Mouse (Mus musculus) B cell, adult 2 months (primary cell): ENCODE results near the gene Coq2.
A peak's percentile ranks its signal among the peaks of the same experiment; 100 is the strongest.

Experiments used
- DNase-seq, 2 experiments: peaks; one replicate each; pipeline ENCODE4 v3.0.0; 2022

The Coq2 gene

GRCm38 (mm10) chr5:100658460-100658859, 16.5 kb downstream of the Coq2 start:
- DNase-seq: no peak

GRCm38 (mm10) chr5:100656352-100656751, 18.6 kb downstream of the Coq2 start:
- DNase-seq: peak in 1 of 2 experiments; percentile 51

GRCm38 (mm10) chr5:100652327-100652726, 22.6 kb downstream of the Coq2 start:
- no peak for DNase-seq

- no peak for DNase-seq
Measured at GRCm38 (mm10) chr5:100651486-100651885, 23.5 kb downstream of the Coq2 start.

GRCm38 (mm10) chr5:100650969-100651368, 24.0 kb downstream of the Coq2 start:
- no peak for DNase-seq

GRCm38 (mm10) chr5:100648546-100648945, 26.4 kb downstream of the Coq2 start:
- DNase-seq: no peak

- DNase-seq: no peak
Measured at GRCm38 (mm10) chr5:100648046-100648445, 26.9 kb downstream of the Coq2 start.

- DNase-seq: no peak
Measured at GRCm38 (mm10) chr5:100646558-100646957, 28.4 kb downstream of the Coq2 start.

GRCm38 (mm10) chr5:100643991-100644535, 30.9 kb downstream of the Coq2 start:
- DNase-seq: peak; percentile 51 to 52

GRCm38 (mm10) chr5:100643253-100643990, 31.5 kb downstream of the Coq2 start:
- DNase-seq: peak in 1 of 2 experiments; percentile 44

- no peak for DNase-seq
Measured at GRCm38 (mm10) chr5:100642316-100642715, 32.6 kb downstream of the Coq2 start.

GRCm38 (mm10) chr5:100638483-100638882, 36.5 kb downstream of the Coq2 start:
- DNase-seq: no peak

- DNase-seq: peak in 1 of 2 experiments; percentile 15
Measured at GRCm38 (mm10) chr5:100636794-100637544, 38.0 kb downstream of the Coq2 start.

- DNase-seq: no peak
Measured at GRCm38 (mm10) chr5:100635908-100636307, 39.0 kb downstream of the Coq2 start.

GRCm38 (mm10) chr5:100634885-100635478, 40.0 kb downstream of the Coq2 start:
- peak; percentile 59 to 61 for DNase-seq

GRCm38 (mm10) chr5:100632540-100633129, 42.3 kb downstream of the Coq2 start:
- no peak for DNase-seq

GRCm38 (mm10) chr5:100628807-100629206, 46.1 kb downstream of the Coq2 start:
- DNase-seq: no peak

GRCm38 (mm10) chr5:100626526-100626925, 48.4 kb downstream of the Coq2 start:
- no peak for DNase-seq

- no peak for DNase-seq
Measured at GRCm38 (mm10) chr5:100624743-100625360, 50.1 kb downstream of the Coq2 start.

GRCm38 (mm10) chr5:100622509-100623163, 52.3 kb downstream of the Coq2 start:
- no peak for DNase-seq

GRCm38 (mm10) chr5:100621876-100622508, 52.9 kb downstream of the Coq2 start:
- DNase-seq: no peak
